ENCODE assay signal across 11 mouse cellular contexts in the genomic region with DNA sequence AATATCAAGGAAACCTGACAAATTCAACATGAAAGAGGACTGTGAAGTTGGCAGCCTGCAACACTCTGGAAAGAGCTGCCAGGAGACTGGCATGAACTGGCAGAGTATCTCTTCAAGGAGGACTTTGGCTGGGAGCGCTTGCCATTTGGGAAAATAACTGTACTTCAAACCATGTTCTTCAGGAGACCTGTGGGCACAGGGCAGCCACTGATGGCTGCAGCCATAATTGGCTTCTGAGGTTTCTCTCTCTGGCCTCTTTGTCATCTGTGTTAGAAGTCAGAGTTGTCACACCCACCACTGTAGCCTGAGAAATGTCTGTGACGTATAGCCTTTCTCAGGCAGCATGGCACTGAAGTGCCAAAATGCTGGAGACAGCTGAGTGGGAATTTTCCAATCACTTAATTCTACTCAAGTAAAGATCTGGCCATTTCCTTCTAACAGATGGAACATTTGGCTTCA. TPM values are rescaled to one million over a fixed set of nuclear protein-coding genes. Genes with fewer than 3 reads are reported as not detected.
DNase-seq lines count a peak whose midpoint lies in the region; ATAC-seq and TF ChIP-seq lines count a peak whose summit lies in the region.
"Had no signal": no experiment of that assay in that cellular context is flagged by ENCODE, and none has a peak within 500 bp of the region (broad histone marks: within the 10 kb centered on the region; RNA-seq: fewer than 3 reads in every experiment).

No protein-coding gene starts in this region.

- H3K9ac ChIP-seq in hindbrain, embryonic 14.5 days: no peak overlapping the region
- H3K9ac ChIP-seq in hindbrain, embryonic 13.5 days: no peak overlapping the region
- no peak overlapping the region for H3K9ac ChIP-seq in limb, embryonic 14.5 days (ENCODE audit: low read depth, low read length, severe bottlenecking)
- no peak overlapping the region for H3K9ac ChIP-seq in limb, embryonic 15.5 days
- H3K9ac ChIP-seq: liver, embryonic 13.5 days had no signal

- 69% methylated on average over 2 of the region's 2 CpGs for WGBS in hindbrain, embryonic 14.5 days
- WGBS in hindbrain, embryonic 13.5 days: 78% methylated on average over 2 of the region's 2 CpGs
- WGBS in limb, embryonic 14.5 days: 72% methylated on average over 2 of the region's 2 CpGs
- WGBS in limb, embryonic 10.5 days: 74% methylated on average over 2 of the region's 2 CpGs
- 68% methylated on average over 2 of the region's 2 CpGs for WGBS in limb, embryonic 15.5 days

- no peaks in the 10 kb centered on the region for H3K27me3 ChIP-seq in hindbrain, embryonic 14.5 days (ENCODE audit: control insufficient read depth, insufficient read depth, low read length)
- no peaks in the 10 kb centered on the region for H3K27me3 ChIP-seq in hindbrain, embryonic 13.5 days
- H3K27me3 ChIP-seq in limb, embryonic 14.5 days (ENCODE audit: control insufficient read depth, insufficient read depth, low read length): no peaks in the 10 kb centered on the region
- no peaks in the 10 kb centered on the region for H3K27me3 ChIP-seq in limb, embryonic 10.5 days (ENCODE audit: low read depth, poor library complexity, severe bottlenecking)
- H3K27me3 ChIP-seq in limb, embryonic 15.5 days: no peaks in the 10 kb centered on the region
- H3K27me3 ChIP-seq: liver, embryonic 13.5 days had no signal

- H3K4me3 ChIP-seq in hindbrain, embryonic 14.5 days (replicated peaks; ENCODE audit: low read length): no peak overlapping the region
- H3K4me3 ChIP-seq in hindbrain, embryonic 13.5 days: no peak overlapping the region
- no peak overlapping the region for H3K4me3 ChIP-seq in limb, embryonic 14.5 days (replicated peaks; ENCODE audit: low read length)
- H3K4me3 ChIP-seq in limb, embryonic 10.5 days: no peak overlapping the region
- H3K4me3 ChIP-seq in limb, embryonic 15.5 days: no peak overlapping the region
- H3K4me3 ChIP-seq: liver, embryonic 13.5 days; myocyte had no signal

- DNase-seq in adrenal gland, postnatal 14 days: peak; percentile 55
- DNase-seq in adrenal gland, postnatal 4 days (ENCODE audit: low spot score in 2 of 2): no peak
- DNase-seq in hindbrain, embryonic 14.5 days (ENCODE audit: low spot score): peak; percentile 41
- DNase-seq in limb, embryonic 14.5 days (ENCODE audit: low spot score): no peak
- no peak for DNase-seq in limb, embryonic 10.5 days (ENCODE audit: low spot score)
- DNase-seq: cerebellum, adult 9-11 months; liver, embryonic 13.5 days had no signal

- no peak overlapping the region for H3K27ac ChIP-seq in hindbrain, embryonic 14.5 days
- no peak overlapping the region for H3K27ac ChIP-seq in hindbrain, embryonic 13.5 days
- peak overlapping the region; percentile 1; the same call in 1 of the 2 replicates for H3K27ac ChIP-seq in limb, embryonic 14.5 days (replicated peaks; ENCODE audit: low read depth, low read length)
- no peak overlapping the region for H3K27ac ChIP-seq in limb, embryonic 10.5 days
- peak overlapping the region; percentile 44 for H3K27ac ChIP-seq in limb, embryonic 15.5 days
- H3K27ac ChIP-seq: liver, embryonic 13.5 days had no signal

- peaks cover 22% of the 10 kb centered on the region for H3K4me1 ChIP-seq in hindbrain, embryonic 14.5 days (replicated peaks; ENCODE audit: control insufficient read depth, insufficient read depth, low read length)
- H3K4me1 ChIP-seq in hindbrain, embryonic 13.5 days (replicated peaks): peaks cover 50% of the 10 kb centered on the region
- peaks cover 79% of the 10 kb centered on the region for H3K4me1 ChIP-seq in limb, embryonic 14.5 days (ENCODE audit: control insufficient read depth, insufficient read depth, low read length)
- H3K4me1 ChIP-seq in limb, embryonic 10.5 days: peaks cover 94% of the 10 kb centered on the region
- peaks cover 86% of the 10 kb centered on the region for H3K4me1 ChIP-seq in limb, embryonic 15.5 days

- peaks cover 4% of the 10 kb centered on the region for H3K36me3 ChIP-seq in hindbrain, embryonic 14.5 days (replicated peaks; ENCODE audit: control insufficient read depth, insufficient read depth)
- H3K36me3 ChIP-seq in hindbrain, embryonic 13.5 days: peaks cover 3% of the 10 kb centered on the region; the same call in 1 of the 2 replicates
- H3K36me3 ChIP-seq in limb, embryonic 14.5 days (ENCODE audit: control insufficient read depth, insufficient read depth, low read length): peaks cover 24% of the 10 kb centered on the region
- peaks cover 42% of the 10 kb centered on the region for H3K36me3 ChIP-seq in limb, embryonic 10.5 days
- peaks cover 14% of the 10 kb centered on the region for H3K36me3 ChIP-seq in limb, embryonic 15.5 days
- H3K36me3 ChIP-seq: liver, embryonic 13.5 days had no signal

- TF ChIP-seq POLR2A in limb, embryonic 14.5 days (IDR thresholded peaks at IDR 0.05; ENCODE audit: borderline replicate concordance, extremely low read depth, insufficient read depth, insufficient read length): no peak

- no peak for ATAC-seq in hindbrain, embryonic 14.5 days (ENCODE audit: low FRiP score)
- no peak for ATAC-seq in hindbrain, embryonic 13.5 days (ENCODE audit: low FRiP score)
- no peak for ATAC-seq in limb, embryonic 14.5 days (ENCODE audit: low FRiP score, low read depth)
- no peak for ATAC-seq in limb, embryonic 15.5 days (ENCODE audit: insufficient number of reproducible peaks, low FRiP score, low TSS enrichment, low read depth)
- ATAC-seq in megakaryocyte-erythroid progenitor cell, adult 5-6 weeks (replicated peaks; ENCODE audit: low FRiP score, low TSS enrichment, poor library complexity, severe bottlenecking): no peak

- no peaks in the 10 kb centered on the region for H3K9me3 ChIP-seq in hindbrain, embryonic 14.5 days (ENCODE audit: control insufficient read depth, low read length)
- no peaks in the 10 kb centered on the region for H3K9me3 ChIP-seq in hindbrain, embryonic 13.5 days
- no peaks in the 10 kb centered on the region for H3K9me3 ChIP-seq in limb, embryonic 14.5 days (ENCODE audit: control insufficient read depth, low read length)
- no peaks in the 10 kb centered on the region for H3K9me3 ChIP-seq in limb, embryonic 10.5 days (replicated peaks)
- no peaks in the 10 kb centered on the region for H3K9me3 ChIP-seq in limb, embryonic 15.5 days
- H3K9me3 ChIP-seq: liver, embryonic 13.5 days had no signal

- no peak overlapping the region for H3K4me2 ChIP-seq in hindbrain, embryonic 14.5 days (replicated peaks)
- no peak overlapping the region for H3K4me2 ChIP-seq in hindbrain, embryonic 13.5 days
- H3K4me2 ChIP-seq in limb, embryonic 14.5 days (replicated peaks; ENCODE audit: low read depth, low read length, severe bottlenecking): no peak overlapping the region
- H3K4me2 ChIP-seq in limb, embryonic 15.5 days: no peak overlapping the region
- H3K4me2 ChIP-seq: liver, embryonic 13.5 days had no signal

RNA-seq across cellular contexts. Expression of a gene that starts 46.2 kb away (rescaled TPM):
- total RNA-seq in adrenal gland, postnatal 14 days (2021): 190 and 195 TPM in 2 replicates
- 100 to 1,000 TPM; 231 to 252 TPM for total RNA-seq in adrenal gland, postnatal 4 days (2021)
- polyA plus RNA-seq in hindbrain, embryonic 14.5 days (2014; fragmentation: Nextera tagmentation; extraction: Ambion mirVana): 68.6 and 69.9 TPM in 2 replicates
- 79.0 and 81.9 TPM in 2 replicates for polyA plus RNA-seq in hindbrain, embryonic 13.5 days (2015; fragmentation: Nextera tagmentation; extraction: Ambion mirVana)
- 112 and 124 TPM in 2 replicates for polyA plus RNA-seq in limb, embryonic 14.5 days (2012; rRNA removed)
- 117 and 130 TPM in 2 replicates for polyA plus RNA-seq in limb, embryonic 14.5 days (2014; fragmentation: Nextera tagmentation; extraction: Ambion mirVana)
- 58.9 and 75.2 TPM in 2 replicates for polyA plus RNA-seq in limb, embryonic 10.5 days (2016; fragmentation: Nextera tagmentation; extraction: Ambion mirVana)
- polyA plus RNA-seq in limb, embryonic 15.5 days (2015; fragmentation: Nextera tagmentation; extraction: Ambion mirVana): 143 and 150 TPM in 2 replicates
- 0.47 and 0.94 TPM in 2 replicates for total RNA-seq in megakaryocyte-erythroid progenitor cell, adult 5-6 weeks (2014; fragmentation: Nextera tagmentation)
- 0.72 TPM in 1 of 2 replicates, not detected in the other for total RNA-seq in megakaryocyte-erythroid progenitor cell, adult 5-6 weeks (2017)

Comparison
In these comparisons a context has a peak if more than half of its experiments do, and no peak if none do; other contexts are left out.
1. DNase-seq: peak in adrenal gland, postnatal 14 days (single experiment) and hindbrain, embryonic 14.5 days (single experiment); none in adrenal gland, postnatal 4 days (0 of 2), limb, embryonic 14.5 days (single experiment) and limb, embryonic 10.5 days (single experiment).
2. H3K27ac ChIP-seq: peak in limb, embryonic 14.5 days (single experiment) and limb, embryonic 15.5 days (single experiment); none in hindbrain, embryonic 14.5 days (single experiment), hindbrain, embryonic 13.5 days (single experiment) and limb, embryonic 10.5 days (single experiment).